Mouse (Mus musculus) neural tube, embryonic 14.5 days (tissue): ENCODE data around the gene Tmem176b. TPM values are rescaled to one million over a fixed set of nuclear protein-coding genes. Genes with fewer than 3 reads are reported as not detected.
"Not testable (repeated sequence)": the region's sequence is repeated elsewhere in the genome, so short reads cannot be mapped to it uniquely, and the experiment has no call there.

Source experiments
- ATAC-seq: fragments of 200-750 bp; cut with Nextera tagmentation; 2 replicates; pipeline ENCODE4 v1.8.0; 2017; ENCODE audit warnings: low read depth, mild to moderate bottlenecking, moderate TSS enrichment, moderate library complexity
- H3K27ac ChIP-seq: fragments of 300-500 bp; sonication (generic); 2 replicates; pipeline ENCODE4 v1.5.1; 2014; ENCODE audit warnings: low read depth, mild to moderate bottlenecking, control low read depth, low read length, moderate library complexity, mixed read lengths
- H3K27me3 ChIP-seq: fragments of 300-500 bp; sonication (generic); 2 replicates; pipeline ENCODE4 v1.6.1; 2014; ENCODE audit warnings: low read length; ENCODE audit not compliant: control insufficient read depth, insufficient read depth
- H3K36me3 ChIP-seq: fragments of 300-500 bp; sonication (generic); 2 replicates; pipeline ENCODE4 v1.6.1; 2014; ENCODE audit warnings: low read length, mixed read lengths; ENCODE audit not compliant: control insufficient read depth, insufficient read depth
- H3K4me1 ChIP-seq: fragments of 300-500 bp; sonication (generic); 2 replicates; pipeline ENCODE4 v1.6.1; 2014; ENCODE audit warnings: low read length; ENCODE audit not compliant: control insufficient read depth, insufficient read depth
- H3K4me2 ChIP-seq: fragments of 300-500 bp; sonication (generic); 2 replicates; pipeline ENCODE4 v1.6.1; 2014; ENCODE audit warnings: mild to moderate bottlenecking, low read depth, low read length, control low read depth
- H3K4me3 ChIP-seq: fragments of 300-500 bp; sonication (generic); 2 replicates; pipeline ENCODE4 v1.5.1; 2014; ENCODE audit warnings: low read depth, low read length, control low read depth, mixed read lengths
- H3K9ac ChIP-seq: fragments of 300-500 bp; sonication (generic); replicated peaks from 2 replicates; pipeline ENCODE4 v1.6.1; 2014; ENCODE audit warnings: low read depth, mild to moderate bottlenecking, control low read depth, low read length, mixed read lengths
- H3K9me3 ChIP-seq: fragments of 300-500 bp; sonication (generic); 2 replicates; pipeline ENCODE4 v1.6.1; 2016; ENCODE audit warnings: low read length; ENCODE audit not compliant: control insufficient read depth
- WGBS: fragments of 180-500 bp; shearing (Covaris S2); extraction: QIAGEN DNeasy Blood & Tissue Kit; methylation state at CpG from one replicate; pipeline ENCODE4 v1.1.7; 2014; 5-methylcytosine and 5-hydroxymethylcytosine counted together
- polyA plus RNA-seq: library from polyadenylated mRNA; unstranded; fragments of >200 nt; fragmentation: Nextera tagmentation; extraction: Ambion mirVana; gene quantifications from 2 replicates; pipeline ENCODE4 v1.2.1, GENCODE M21; 2014

The Tmem176b gene
- polyA plus RNA-seq: 88.1 and 135 TPM in 2 replicates

DNA sequence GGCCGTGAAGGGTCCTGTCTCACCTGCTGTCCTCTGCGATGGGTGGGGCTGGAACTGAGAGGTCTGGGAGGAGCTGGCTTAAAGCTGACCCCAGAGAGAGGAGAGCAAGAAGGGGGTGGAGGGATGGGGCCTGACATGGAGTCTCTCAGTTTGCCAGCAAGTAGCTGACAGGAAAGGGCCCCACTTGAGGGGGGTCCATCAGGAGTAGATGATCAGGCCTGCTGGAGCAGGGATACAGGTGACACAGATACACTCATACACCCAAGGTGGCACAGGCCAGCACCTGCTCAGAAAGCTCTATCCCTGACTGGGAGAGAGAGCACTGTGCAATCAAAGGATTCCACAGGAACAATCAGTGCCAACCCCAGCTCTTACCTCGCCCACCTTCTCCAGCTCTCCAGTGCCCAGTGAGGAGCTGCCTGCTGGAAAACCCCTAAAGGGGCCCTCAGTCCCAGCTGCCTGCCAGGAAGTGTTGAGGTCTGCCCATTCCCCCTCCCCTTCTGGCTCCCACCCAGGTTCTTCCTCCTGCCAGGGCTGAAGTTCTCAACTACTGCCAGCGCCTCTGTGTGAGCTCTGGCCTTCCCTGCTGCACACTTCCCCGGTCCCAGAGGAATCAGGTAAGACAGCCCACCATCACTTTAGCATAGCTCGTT lies at the start of gene Tmem176b:
Gene Tmem176b, minus strand, starts transcription at position 524 of the 653 bp plus-strand sequence.
- Histone ChIP-seq H3K4me3 (peak within 1 kb of the TSS; percentile 31), H3K36me3 (no peaks in the 10 kb centered on the region), H3K9ac (peak within 1 kb of the TSS; percentile 52), H3K27me3 (no peaks in the 10 kb centered on the region), H3K4me2 (peak within 1 kb of the TSS; percentile 46), H3K27ac (peak within 1 kb of the TSS; percentile 75), H3K4me1 (peaks cover 10% of the 10 kb centered on the region), H3K9me3 (no peaks in the 10 kb centered on the region)
- ATAC-seq: peak; percentile 94
- WGBS: 15% methylated on average over 6 of the region's 6 CpGs

DNA sequence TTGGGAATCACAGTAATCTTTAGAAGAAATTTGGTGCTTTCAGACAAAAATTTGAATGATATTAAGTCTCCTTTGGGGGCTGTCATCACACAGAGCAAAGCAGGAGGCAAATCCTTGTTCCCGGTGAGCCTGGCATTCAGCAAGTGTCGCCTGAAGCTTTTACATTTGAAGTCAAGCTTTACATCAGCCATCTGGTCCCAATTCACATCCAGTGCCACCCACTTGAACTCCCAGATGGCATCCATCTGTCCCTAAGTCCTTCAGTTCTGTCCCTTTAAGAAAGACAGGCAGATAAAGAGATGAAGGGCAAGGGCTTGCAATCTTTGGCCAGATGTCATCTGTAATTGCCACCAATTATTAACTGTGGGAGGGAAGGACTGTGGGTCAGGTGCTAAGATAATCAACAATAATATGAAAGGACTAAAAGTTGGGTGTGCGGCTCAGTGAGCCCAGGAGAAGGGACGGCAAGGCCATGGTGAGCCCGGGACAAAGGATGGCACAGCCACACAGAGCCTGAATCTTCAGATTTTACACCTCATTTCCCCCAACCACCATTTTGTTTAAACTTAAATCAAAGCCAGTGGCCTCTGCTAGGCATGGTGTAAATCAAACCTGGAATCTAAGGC lies 35.3 kb upstream of the Tmem176b start:
- H3K27me3 ChIP-seq: no peaks in the 10 kb centered on the region
- H3K4me2 ChIP-seq: no peak overlapping the region
- H3K27ac ChIP-seq: no peak overlapping the region
- ATAC-seq: no peak
- H3K4me1 ChIP-seq: no peaks in the 10 kb centered on the region
- H3K36me3 ChIP-seq: no peaks in the 10 kb centered on the region
- 36% methylated on average over 5 of the region's 5 CpGs for WGBS
- no peak overlapping the region for H3K4me3 ChIP-seq
- no peaks in the 10 kb centered on the region for H3K9me3 ChIP-seq
- H3K9ac ChIP-seq: no peak overlapping the region

DNA sequence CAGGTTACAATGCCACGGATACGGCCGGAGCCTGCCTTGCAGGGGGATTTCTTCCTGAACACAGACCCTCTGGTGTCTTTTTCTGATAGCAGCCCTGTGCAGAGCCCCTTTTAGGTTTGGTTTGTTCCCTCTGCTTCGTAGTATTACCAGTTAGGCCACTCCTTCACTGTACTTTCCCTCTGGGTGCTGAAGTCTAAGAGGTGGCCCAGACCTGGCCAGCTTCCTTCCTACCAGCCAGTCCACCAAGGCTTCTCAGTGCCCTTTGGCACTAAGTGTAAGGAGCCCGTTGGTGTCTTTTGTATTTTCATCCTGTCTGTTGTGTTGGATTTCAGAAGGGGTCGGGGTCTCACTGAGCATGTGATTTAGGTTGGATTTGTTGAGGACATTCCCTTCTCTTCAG lies 34.2 kb upstream of the Tmem176b start:
- Histone ChIP-seq H3K27ac (no peak overlapping the region), H3K9me3 (no peaks in the 10 kb centered on the region), H3K27me3 (no peaks in the 10 kb centered on the region), H3K4me1 (no peaks in the 10 kb centered on the region), H3K36me3 (no peaks in the 10 kb centered on the region), H3K4me3 (no peak overlapping the region), H3K9ac (no peak overlapping the region), H3K4me2 (no peak overlapping the region)
- WGBS: 90% methylated on average over 6 of the region's 6 CpGs
- ATAC-seq: no peak

DNA sequence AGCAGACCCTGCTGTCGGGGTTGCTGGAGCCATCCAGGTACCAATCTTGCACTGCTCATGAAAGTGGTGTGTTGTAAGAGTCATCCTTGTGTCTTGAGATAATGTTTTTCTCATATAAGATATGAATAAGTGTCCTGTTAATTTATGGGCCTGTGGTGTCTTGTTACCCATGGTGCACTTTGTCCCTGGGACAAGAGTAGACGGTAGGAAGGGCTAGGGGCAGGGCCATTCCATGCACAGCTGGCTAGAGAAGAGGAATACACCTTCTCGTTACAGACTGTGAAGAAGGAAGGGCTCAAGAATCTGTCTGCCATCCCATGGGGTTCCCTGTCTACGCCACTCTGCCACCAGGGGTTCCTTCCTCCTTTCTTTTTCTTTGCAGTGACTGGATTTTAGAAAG lies 33.3 kb upstream of the Tmem176b start:
- Histone ChIP-seq H3K27me3 (peaks cover 2% of the 10 kb centered on the region; the same call in 1 of the 2 replicates), H3K4me3 (no peak overlapping the region), H3K36me3 (no peaks in the 10 kb centered on the region), H3K4me2 (no peak overlapping the region), H3K9ac (no peak overlapping the region), H3K4me1 (no peaks in the 10 kb centered on the region), H3K27ac (no peak overlapping the region), H3K9me3 (no peaks in the 10 kb centered on the region)
- WGBS: 82% methylated on average over 4 of the region's 4 CpGs
- ATAC-seq: no peak

DNA sequence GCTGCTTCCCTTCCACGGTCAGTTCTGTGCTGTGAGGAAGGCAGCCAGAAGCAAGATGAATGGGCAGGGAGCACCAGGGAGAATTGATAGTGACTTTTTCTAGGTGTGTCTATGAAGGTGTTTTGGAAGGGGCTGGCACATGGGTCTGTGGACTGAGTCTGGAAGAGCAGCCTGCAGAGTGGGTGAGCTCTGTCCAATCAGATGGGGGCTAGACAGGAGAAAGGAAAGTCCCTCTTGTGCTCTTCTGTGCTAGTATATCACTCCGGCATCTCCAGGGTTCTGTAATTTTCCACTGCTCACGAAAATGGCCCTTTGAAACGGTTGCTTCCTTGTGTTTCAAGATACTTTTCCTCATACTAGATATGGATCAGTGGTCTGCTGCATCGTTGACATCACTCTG lies 31.3 kb upstream of the Tmem176b start, which contains the start of gene Aoc1:
Gene Aoc1, plus strand, starts transcription at position 301 of the 400 bp plus-strand sequence.
- Histone ChIP-seq H3K27ac (no peak within 1 kb of the TSS), H3K9me3 (no peaks in the 10 kb centered on the region), H3K36me3 (no peaks in the 10 kb centered on the region), H3K4me2 (no peak within 1 kb of the TSS), H3K9ac (no peak within 1 kb of the TSS), H3K27me3 (peaks cover 2% of the 10 kb centered on the region; the same call in 1 of the 2 replicates), H3K4me1 (no peaks in the 10 kb centered on the region), H3K4me3 (no peak within 1 kb of the TSS)
- no peak for ATAC-seq
- 87% methylated on average over 5 of the region's 5 CpGs for WGBS

DNA sequence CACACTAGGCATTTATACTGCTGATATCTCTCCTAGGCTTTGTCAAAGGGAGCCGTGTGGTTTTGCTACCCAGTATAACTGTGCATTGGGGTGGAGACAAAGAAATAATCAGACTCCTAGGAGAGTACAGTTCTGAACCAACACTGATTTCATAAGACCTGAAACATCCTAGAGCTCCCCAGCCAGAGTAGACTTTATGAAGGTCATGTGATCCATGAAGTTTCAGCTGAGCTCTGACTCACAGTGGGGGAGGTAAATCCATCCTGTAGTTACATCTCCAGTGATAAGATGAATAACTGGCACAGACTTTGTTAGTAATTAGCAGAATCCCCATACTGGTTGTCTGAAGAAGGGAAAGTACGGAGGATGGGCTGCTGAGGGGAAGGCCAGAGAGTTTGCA lies 28.5 kb upstream of the Tmem176b start:
- no peaks in the 10 kb centered on the region for H3K9me3 ChIP-seq
- H3K9ac ChIP-seq: no peak overlapping the region
- no peak for ATAC-seq
- no peak overlapping the region for H3K4me2 ChIP-seq
- no peak overlapping the region for H3K4me3 ChIP-seq
- 84% methylated on average over 2 of the region's 2 CpGs for WGBS
- H3K36me3 ChIP-seq: no peaks in the 10 kb centered on the region
- no peaks in the 10 kb centered on the region for H3K4me1 ChIP-seq
- H3K27me3 ChIP-seq: peaks cover 2% of the 10 kb centered on the region; the same call in 1 of the 2 replicates
- H3K27ac ChIP-seq: no peak overlapping the region

DNA sequence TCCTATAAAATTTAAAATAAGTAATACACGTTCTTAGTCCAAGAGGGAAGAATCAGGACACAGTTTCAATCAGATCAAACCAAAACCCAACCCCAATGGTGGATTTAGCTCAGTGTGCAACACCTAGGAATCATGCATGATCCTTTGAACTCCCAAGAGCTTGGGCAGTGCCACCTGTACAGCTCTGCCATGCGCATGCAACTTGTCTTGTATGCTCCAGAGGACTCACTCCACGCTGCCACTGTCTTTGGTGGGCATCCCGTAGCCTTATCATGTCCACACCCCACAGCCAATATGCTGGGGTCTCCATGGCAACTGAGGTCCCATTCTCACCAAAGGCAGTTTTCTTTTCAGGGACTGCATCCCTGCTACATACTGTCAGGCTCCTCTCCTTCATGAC lies 25.9 kb upstream of the Tmem176b start:
- WGBS: 35% methylated on average over 4 of the region's 4 CpGs
- no peak overlapping the region for H3K27ac ChIP-seq
- H3K27me3 ChIP-seq: peaks cover 2% of the 10 kb centered on the region

DNA sequence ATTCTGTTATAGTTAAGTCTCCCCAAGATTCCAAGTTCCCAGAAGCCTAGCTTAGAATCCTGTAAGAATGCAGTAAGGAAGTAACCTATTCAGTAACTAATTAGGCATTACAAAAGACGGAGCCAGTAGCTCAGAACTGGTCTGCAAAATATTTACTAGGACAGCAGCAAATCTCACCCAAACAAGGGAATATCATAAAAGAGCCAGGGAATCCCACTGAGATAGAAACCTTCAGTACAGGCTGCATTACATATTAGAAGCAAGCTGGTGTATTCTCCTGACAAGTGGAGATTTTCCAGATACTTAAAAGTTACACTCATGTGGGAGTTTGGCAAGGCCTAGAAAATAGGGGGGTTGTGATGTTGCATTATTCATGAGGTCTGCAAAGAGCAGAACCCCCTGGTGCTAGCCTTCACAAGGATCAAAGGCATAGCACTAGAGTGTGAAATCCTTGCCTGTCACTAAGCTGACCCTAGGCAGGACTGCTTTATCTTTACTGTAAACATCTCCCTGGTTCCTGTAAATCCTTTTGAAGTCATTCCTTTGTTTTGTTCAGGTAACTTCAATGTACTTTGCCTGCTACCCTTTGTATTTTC lies 25.2 kb upstream of the Tmem176b start:
- not testable (repeated sequence) for H3K4me1 ChIP-seq, H3K27me3 ChIP-seq, H3K4me2 ChIP-seq, H3K36me3 ChIP-seq, H3K9ac ChIP-seq, H3K4me3 ChIP-seq, H3K9me3 ChIP-seq, H3K27ac ChIP-seq, ATAC-seq
- WGBS: 4% methylated on average over 1 of the region's 1 CpGs

More for the DNA sequence above, 25.9 kb upstream of the Tmem176b start:
- Histone ChIP-seq H3K9me3 (no peaks in the 10 kb centered on the region), H3K9ac (no peak overlapping the region), H3K36me3 (no peaks in the 10 kb centered on the region), H3K4me3 (no peak overlapping the region), H3K4me2 (no peak overlapping the region), H3K4me1 (no peaks in the 10 kb centered on the region)
- no peak for ATAC-seq

DNA sequence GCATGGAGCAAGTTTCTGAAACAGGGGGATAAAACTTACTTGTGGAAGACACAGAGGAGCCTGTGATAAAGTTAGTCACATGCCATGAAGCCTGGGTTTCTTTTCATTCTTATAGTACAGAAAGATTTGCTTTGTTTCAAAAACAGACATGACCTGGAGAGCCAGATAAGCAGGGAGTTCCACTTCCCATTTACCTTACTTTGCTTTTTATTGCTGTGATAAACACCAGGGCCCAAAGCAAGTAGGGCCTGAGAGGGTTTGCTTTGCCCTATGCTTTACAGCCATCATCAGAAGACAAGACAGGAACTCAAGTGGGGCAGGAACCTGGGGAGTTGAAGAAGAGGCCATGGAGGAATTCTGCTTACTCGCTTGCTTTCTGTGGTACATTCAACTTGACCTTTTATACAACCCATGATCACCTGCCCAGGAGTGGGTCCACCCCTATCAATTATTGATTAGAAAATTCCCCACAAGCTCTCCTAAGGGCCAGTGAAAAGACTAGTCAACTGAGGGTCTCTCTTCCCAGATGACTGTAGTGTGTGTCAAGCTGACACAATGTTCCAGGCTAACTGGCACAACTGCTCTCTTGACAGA lies 24.0 kb upstream of the Tmem176b start:
- no peak for ATAC-seq
- no peak overlapping the region for H3K9ac ChIP-seq
- H3K36me3 ChIP-seq: no peaks in the 10 kb centered on the region
- no peaks in the 10 kb centered on the region for H3K9me3 ChIP-seq
- 70% methylated on average over 1 of the region's 1 CpGs for WGBS
- H3K4me3 ChIP-seq: no peak overlapping the region
- H3K4me2 ChIP-seq: no peak overlapping the region
- H3K4me1 ChIP-seq: no peaks in the 10 kb centered on the region
- H3K27ac ChIP-seq: no peak overlapping the region
- H3K27me3 ChIP-seq: peaks cover 2% of the 10 kb centered on the region
